Mouse (Mus musculus): ENCODE results near the gene Wdr90. TPM values are rescaled to one million over a fixed set of nuclear protein-coding genes. Genes with fewer than 3 reads are reported as not detected.

Gene Wdr90
- total RNA-seq (2017), result 18.6 and 23.8 TPM in 2 replicates

DNA sequence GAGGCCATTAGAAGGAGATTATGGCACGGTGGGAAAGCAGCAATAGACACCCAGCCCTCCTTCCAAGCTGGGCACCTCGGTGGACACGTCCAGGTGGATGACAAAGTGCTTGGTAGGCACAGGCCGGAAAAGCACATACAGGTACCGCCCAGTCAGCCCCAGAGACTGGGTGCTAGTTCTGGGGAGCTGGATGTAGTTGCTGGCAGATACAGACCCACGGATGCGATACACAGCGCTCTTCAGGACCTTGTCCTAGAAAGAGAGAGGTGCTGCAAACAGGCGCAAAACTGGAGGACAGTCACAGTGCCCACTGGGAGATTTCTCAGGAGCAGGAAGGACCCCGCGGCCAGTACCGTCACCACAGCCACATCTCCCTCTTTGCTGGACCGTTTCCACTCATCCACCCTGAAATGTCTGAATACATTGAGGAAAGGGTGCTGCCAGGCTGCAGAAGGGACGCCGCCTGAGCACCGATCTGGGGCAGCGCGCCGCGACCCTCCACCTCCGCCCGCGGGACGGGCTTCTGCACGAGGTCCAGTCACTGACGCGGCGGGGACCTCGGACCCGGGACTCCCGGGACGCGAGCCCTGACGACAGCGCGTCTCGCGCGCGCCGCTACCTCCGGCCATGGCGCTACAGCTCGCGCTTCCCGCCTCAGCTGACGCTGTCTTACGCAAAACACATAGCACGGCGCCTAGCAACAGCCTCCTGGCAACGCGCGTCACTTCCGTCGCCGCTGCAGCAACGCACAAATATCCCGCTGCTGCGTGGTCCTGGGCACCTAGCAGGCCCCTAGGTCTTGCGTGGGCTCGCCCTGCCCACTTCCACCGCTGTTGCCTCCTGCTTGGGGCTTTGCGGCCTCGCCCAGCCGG, at the start of gene Wdr90:
Gene Wdr90, minus strand, starts transcription at position 670 of the 872 bp plus-strand sequence.
- peak; percentile 98 for ATAC-seq (replicated peaks; ENCODE audit: low read depth, poor library complexity, severe bottlenecking)

- no peak for ATAC-seq (replicated peaks; ENCODE audit: low read depth, poor library complexity, severe bottlenecking)
Measured at GRCm38 (mm10) chr17:25907640-25908039, 46.3 kb upstream of the Wdr90 start.

DNA sequence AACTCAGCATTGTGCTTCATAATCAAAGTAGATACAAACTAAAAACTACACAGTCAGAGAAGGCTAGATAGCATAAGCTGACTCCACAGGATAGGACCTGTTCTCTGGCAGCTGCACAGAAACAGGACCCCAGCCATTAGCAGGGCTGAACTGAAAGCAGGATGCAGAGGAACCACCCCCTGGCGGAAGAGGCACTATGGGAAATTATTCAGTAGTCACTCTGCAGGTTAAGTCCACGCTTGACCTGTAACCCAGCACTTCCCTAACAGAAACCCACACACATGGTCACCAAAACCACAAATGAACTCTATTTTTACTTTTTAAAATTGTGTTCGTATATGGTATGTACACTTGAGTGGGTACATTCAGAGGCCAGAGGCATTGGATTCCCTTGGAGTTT, 41.8 kb upstream of the Wdr90 start:
- no peak for ATAC-seq (replicated peaks; ENCODE audit: low read depth, poor library complexity, severe bottlenecking)

DNA sequence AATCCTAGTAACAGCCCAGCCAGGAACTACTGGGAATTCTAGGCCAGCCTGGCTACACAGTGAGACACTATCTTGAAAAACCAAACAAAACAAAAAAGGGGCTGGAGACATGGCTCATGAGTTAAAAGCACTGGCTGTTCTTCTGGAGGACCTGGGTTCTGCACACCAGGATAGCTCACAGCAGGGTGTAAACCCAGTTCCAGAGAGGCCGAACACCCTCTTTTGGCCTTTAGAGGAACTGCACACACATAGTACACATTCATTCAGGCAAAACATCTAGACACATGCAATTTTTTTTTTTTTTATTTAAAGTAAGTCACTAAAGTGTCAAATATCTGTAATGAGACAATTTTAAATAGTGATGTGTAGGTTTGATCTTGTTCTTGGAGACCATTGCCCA, 38.9 kb upstream of the Wdr90 start:
- no peak for ATAC-seq (replicated peaks; ENCODE audit: low read depth, poor library complexity, severe bottlenecking)

DNA sequence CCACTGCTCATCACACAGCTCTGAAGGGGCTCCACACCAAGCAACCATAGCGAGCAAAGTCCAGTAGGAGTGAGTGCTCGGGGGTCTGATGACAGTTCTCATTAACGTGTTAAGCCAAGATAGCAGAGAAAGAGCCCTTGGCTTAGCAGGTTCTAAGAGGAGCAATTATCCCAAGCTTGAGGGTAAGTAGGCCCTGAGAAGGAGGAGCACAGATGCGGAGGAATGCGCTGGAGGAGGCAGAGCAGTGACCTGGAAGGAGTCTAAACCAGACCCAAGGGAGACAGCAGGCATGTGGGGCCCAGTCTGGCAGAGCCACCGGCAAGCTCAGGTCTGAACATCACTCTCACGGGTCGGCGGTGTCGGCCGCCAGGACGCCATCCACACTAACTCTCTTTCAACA, 34.6 kb upstream of the Wdr90 start:
- ATAC-seq (replicated peaks; ENCODE audit: low read depth, poor library complexity, severe bottlenecking), result no peak

- ATAC-seq (replicated peaks; ENCODE audit: low read depth, poor library complexity, severe bottlenecking), result no peak
Measured at GRCm38 (mm10) chr17:25895415-25895814, 34.1 kb upstream of the Wdr90 start.

DNA sequence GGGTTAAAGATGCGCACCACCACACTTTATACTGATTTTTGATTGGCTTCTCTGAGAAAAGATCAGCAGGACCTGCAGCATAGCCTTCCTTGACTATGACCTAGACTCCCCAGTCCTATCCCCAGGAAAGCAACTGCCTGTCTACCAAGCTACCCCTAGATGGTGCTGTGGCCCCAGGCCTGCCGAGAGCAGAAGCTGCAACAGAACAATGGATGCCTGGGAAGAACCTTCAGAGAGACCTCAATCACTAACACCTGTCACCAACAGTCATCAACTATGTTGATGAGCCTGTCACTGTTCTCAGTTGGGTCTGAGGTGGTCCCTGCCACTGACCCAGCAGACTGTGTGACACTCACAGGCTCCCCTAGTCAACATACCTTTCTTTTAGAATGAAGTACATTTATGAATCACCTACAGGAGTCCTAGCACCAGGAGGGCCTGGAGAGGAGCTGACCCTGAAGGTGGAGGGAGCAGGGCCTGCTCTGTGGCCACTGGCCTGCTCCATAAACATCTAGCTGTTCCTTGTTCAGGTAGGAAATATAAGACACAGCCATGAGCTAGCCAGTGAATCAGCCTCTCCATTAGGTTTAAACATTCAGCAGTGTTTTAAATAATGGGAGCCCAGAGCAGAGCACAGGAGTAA, 32.8 kb upstream of the Wdr90 start:
- ATAC-seq (replicated peaks; ENCODE audit: low read depth, poor library complexity, severe bottlenecking), result peak; percentile 95

GRCm38 (mm10) chr17:25888837-25889236, 27.5 kb upstream of the Wdr90 start:
- no peak for ATAC-seq (replicated peaks; ENCODE audit: low read depth, poor library complexity, severe bottlenecking)

- no peak for ATAC-seq (replicated peaks; ENCODE audit: low read depth, poor library complexity, severe bottlenecking)
Measured at GRCm38 (mm10) chr17:25887467-25887866, 26.2 kb upstream of the Wdr90 start.

DNA sequence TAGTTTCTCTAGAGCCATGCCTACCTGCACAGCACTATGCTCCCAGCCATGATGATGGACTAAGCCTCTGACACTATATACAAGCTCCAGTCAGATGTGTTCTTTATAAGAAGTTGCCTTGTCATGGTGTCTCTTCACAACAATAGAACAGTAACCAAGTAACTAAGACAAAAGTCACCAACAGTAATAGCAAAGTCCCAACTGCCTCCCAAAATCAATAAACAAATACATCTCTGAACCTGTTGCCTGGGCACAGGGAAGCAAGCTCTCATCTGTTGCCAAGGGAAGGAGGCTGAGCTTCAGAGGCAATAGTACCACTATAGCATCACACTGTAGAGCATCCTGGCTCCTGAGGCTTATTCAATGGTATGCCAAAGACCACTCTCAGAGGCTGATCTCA, 25.5 kb upstream of the Wdr90 start:
- no peak for ATAC-seq (replicated peaks; ENCODE audit: low read depth, poor library complexity, severe bottlenecking)

GRCm38 (mm10) chr17:25885636-25886035, 24.3 kb upstream of the Wdr90 start:
- ATAC-seq (replicated peaks; ENCODE audit: low read depth, poor library complexity, severe bottlenecking), result peak; percentile 84

- ATAC-seq (replicated peaks; ENCODE audit: low read depth, poor library complexity, severe bottlenecking), result no peak
Measured at GRCm38 (mm10) chr17:25883824-25884223, 22.5 kb upstream of the Wdr90 start.

DNA sequence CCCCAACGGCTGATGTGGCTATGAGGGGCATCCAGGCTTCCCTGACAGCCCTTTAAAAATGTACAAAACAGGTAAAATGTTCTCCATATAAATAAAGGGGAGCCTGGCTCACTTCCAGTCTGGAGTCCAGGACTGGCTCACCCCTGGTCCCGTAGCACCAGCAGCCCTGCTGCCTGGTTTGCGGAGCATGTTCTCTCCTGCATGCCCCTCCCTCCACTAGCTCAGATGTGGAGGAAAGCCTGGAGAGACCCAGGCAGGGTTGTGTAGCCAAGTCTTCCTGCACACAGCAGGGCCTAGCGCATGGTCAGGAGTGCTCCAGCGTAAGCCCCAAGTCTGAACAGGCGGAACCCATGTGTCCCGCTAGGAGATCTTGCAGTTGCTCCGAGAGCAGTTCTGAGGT, 22.0 kb upstream of the Wdr90 start:
- ATAC-seq (replicated peaks; ENCODE audit: low read depth, poor library complexity, severe bottlenecking), result no peak

DNA sequence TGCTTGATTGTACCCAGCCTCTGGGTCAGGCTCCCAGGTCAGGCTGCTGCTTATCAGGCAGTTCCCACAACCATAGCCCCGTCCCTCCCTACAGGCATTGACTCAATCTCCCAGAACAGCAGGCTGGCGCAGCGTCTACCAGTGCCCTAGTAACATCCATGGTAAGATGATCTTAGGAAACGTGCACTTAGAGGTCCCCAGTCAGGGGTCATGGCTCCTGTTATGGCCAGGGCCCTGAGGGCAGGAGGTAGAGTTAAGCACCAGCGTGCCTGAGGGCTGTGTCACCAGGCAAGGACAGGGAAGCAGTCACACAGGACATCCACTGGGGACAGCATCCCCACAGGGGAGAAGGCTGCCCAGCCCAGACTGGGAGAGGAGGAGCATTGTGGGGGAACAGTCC, 21.0 kb upstream of the Wdr90 start:
- ATAC-seq (replicated peaks; ENCODE audit: low read depth, poor library complexity, severe bottlenecking), result no peak

DNA sequence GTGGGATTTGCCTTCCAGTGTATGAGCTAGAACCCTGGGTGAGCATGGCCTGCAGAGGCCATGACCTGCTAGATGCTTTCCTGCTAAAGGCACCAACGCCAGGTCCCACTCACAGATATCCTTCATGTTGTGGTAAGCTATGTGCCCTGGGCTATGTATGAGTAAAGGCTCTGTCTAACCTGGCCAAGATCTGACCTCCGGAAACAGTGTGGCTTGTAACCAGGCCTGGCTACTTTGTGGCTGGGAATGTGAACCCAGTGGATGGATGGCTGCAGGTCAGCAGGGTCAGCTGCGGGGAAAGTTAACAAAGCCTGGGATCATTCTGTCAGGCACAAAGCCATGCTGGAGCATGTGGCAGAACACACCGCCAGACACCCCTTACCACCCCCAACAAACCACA, 20.4 kb upstream of the Wdr90 start:
- no peak for ATAC-seq (replicated peaks; ENCODE audit: low read depth, poor library complexity, severe bottlenecking)

DNA sequence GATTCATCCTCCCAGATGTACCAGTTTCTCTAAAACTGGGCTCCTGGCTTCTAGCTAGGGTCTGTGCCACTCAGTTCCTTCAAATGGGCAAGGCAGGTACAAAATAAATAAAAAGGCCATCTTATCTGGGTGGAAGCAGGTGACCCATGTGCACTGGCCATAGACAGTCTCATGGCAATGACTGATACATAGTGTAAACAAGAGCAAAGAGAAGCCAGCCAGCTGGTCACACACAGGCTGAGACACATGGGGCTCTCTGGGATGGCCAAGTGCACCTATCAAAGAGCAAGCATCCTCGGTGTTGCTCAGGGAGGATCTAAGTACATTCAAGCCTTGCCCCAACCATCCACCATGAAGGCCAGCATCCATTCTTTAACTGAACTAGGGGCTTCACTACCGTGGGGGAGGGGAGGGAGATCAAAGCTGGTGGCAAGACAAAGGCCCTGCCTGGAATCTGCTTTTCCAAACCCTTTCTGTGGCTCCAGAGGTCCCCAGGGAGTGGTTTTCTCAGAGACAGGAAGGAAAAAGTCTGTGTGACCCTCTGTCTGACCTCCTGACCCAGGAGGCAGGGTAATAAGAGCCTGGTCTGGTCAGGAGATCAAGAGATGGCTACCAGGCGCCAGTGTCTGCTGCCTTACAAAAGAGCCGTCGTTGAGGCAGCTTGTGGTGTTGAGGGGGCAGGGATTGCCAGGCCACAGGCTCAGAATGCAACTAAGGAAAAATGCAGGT, 19.8 kb upstream of the Wdr90 start:
- ATAC-seq (replicated peaks; ENCODE audit: low read depth, poor library complexity, severe bottlenecking), result no peak

DNA sequence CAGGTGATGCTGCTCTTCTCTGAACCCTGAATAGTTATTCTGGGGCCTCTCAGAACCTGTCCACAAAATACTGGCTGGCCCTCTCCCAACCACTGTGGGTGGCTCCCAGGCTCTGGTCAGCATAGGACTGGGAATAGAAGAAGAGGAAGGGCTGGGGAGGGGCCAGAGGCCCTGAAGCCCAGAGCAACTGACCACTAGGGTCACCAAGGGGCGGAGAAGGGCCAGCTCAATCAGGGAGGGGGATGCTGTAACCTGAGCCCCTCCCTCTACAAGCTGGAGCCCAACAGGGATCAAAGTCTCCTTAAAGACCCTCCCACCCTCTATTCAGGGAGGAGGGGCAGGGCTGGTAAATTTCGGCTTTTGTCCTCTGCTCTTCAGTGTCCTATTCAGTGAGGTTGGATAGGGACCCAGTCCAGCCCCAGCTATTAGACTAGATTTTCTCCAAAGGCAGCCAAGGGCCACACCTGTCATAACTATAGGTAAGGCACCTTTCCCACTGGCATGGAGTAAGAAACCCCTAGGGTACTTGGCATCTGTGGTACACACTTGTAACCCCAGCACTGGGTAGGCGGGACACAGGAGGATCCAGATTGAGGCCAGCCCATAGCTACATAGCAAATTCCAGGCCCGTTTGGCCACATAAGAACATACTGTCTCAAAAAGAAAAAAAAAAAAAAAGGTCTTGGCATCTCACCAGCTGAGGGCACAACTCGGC, 19.1 kb upstream of the Wdr90 start, which contains the start of gene Wfikkn1:
Gene Wfikkn1, minus strand, starts transcription at position 663 of the 715 bp plus-strand sequence.
- no peak for ATAC-seq (replicated peaks; ENCODE audit: low read depth, poor library complexity, severe bottlenecking)

- ATAC-seq (replicated peaks; ENCODE audit: low read depth, poor library complexity, severe bottlenecking), result no peak
Measured at GRCm38 (mm10) chr17:25879750-25880149, 18.4 kb upstream of the Wdr90 start.

GRCm38 (mm10) chr17:25879261-25879660, 18.0 kb upstream of the Wdr90 start:
- no peak for ATAC-seq (replicated peaks; ENCODE audit: low read depth, poor library complexity, severe bottlenecking)

GRCm38 (mm10) chr17:25878611-25879180, 17.4 kb upstream of the Wdr90 start:
- ATAC-seq (replicated peaks; ENCODE audit: low read depth, poor library complexity, severe bottlenecking), result no peak

Measured in common myeloid progenitor, adult 5-6 weeks (primary cell).